Mouse (Mus musculus) embryonic fibroblast, embryonic 13.5 days (primary cell): ENCODE results near the gene Surf6.
"Not testable (repeated sequence)": the region's sequence is repeated elsewhere in the genome, so short reads cannot be mapped to it uniquely, and the experiment has no call there.

Experiments
- CTCF ChIP-seq: IDR thresholded peaks from 2 replicates; pipeline ENCODE4 v1.5.1; 2011; ENCODE audit warnings: mild to moderate bottlenecking, control low read depth, low read length, moderate library complexity, borderline replicate concordance; ENCODE audit not compliant: insufficient read depth
- POLR2A ChIP-seq: IDR thresholded peaks from 2 replicates; pipeline ENCODE4 v1.6.1; 2011; ENCODE audit warnings: low read depth, mild to moderate bottlenecking, control low read depth, low read length, moderate library complexity

DNA sequence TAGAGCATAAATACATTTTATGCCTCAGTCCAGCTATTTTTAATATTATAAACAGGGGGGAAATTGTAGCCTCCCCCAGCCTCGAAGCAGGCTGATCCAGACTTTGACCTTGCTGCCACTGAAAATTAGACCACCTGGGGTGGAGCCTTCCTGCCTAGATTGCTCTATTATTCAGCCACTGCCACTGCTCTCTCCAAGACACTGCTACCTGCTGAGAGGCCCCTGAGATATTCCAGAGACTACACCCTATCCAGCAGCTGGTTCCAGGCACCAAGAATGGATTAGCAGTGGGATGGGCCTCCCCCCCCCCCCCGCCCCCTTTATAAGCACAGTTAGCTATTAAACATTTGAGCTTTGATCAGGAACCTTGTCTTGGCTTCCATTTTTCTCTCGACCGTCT is 16.5 kb downstream of the Surf6 start:
- not testable (repeated sequence) for TF ChIP-seq CTCF, POLR2A
